Mouse (Mus musculus): ENCODE measurements around the gene Dmc1. TPM values are rescaled to one million over a fixed set of nuclear protein-coding genes. Genes with fewer than 3 reads are reported as not detected.

The Dmc1 gene
- 1.2 and 1.5 TPM in 2 replicates for polyA plus RNA-seq (2016; fragmentation: Nextera tagmentation; extraction: Ambion mirVana)

- Histone ChIP-seq H3K4me1 (replicated peaks) (peaks cover 12% of the 10 kb centered on the region), H3K27me3 (ENCODE audit: insufficient read depth, poor library complexity, severe bottlenecking) (peaks cover 30% of the 10 kb centered on the region), H3K36me3 (peaks cover 3% of the 10 kb centered on the region), H3K9me3 (0 out of 2 replicates have a peak, but pooled peaks cover 4% of the 10 kb centered on the region), H3K27ac (peak within 1 kb of the TSS; percentile 23; the same call in 1 of the 2 replicates), H3K4me3 (peak within 1 kb of the TSS; percentile 46)
- 10% methylated on average over 37 of the region's 37 CpGs for WGBS
- DNase-seq (ENCODE audit: low spot score): peak; percentile 56
Measured at GRCm38 (mm10) chr15:79604990-79605665, at the start of gene Dmc1. Dmc1 (minus strand) TSS chr15:79605109.

GRCm38 (mm10) chr15:79651481-79651880 is 46.6 kb upstream of the Dmc1 start:
- Histone ChIP-seq H3K27me3 (ENCODE audit: insufficient read depth, poor library complexity, severe bottlenecking) (no peaks in the 10 kb centered on the region), H3K36me3 (peaks cover 52% of the 10 kb centered on the region), H3K9me3 (0 out of 2 replicates have a peak, but pooled peaks cover 4% of the 10 kb centered on the region), H3K27ac (no peak overlapping the region), H3K4me1 (replicated peaks) (no peaks in the 10 kb centered on the region), H3K4me3 (no peak overlapping the region)
- DNase-seq (ENCODE audit: low spot score): no peak
- 73% methylated on average over 4 of the region's 4 CpGs for WGBS

- H3K4me3 ChIP-seq: no peak overlapping the region
- H3K4me1 ChIP-seq (replicated peaks): no peaks in the 10 kb centered on the region
- no peaks in the 10 kb centered on the region for H3K27me3 ChIP-seq (ENCODE audit: insufficient read depth, poor library complexity, severe bottlenecking)
- 0 out of 2 replicates have a peak, but pooled peaks cover 4% of the 10 kb centered on the region for H3K9me3 ChIP-seq
- peaks cover 54% of the 10 kb centered on the region for H3K36me3 ChIP-seq
- DNase-seq (ENCODE audit: low spot score): peak; percentile 49
- H3K27ac ChIP-seq: no peak overlapping the region
Measured at GRCm38 (mm10) chr15:79650569-79650968, 45.7 kb upstream of the Dmc1 start.

- no peak for DNase-seq (ENCODE audit: low spot score)
- Histone ChIP-seq H3K9me3 (0 out of 2 replicates have a peak, but pooled peaks cover 4% of the 10 kb centered on the region), H3K27ac (no peak overlapping the region), H3K4me3 (no peak overlapping the region), H3K4me1 (replicated peaks) (no peaks in the 10 kb centered on the region), H3K27me3 (ENCODE audit: insufficient read depth, poor library complexity, severe bottlenecking) (no peaks in the 10 kb centered on the region), H3K36me3 (peaks cover 61% of the 10 kb centered on the region)
- 87% methylated on average over 12 of the region's 12 CpGs for WGBS
Measured at GRCm38 (mm10) chr15:79648130-79648529, 43.2 kb upstream of the Dmc1 start.

GRCm38 (mm10) chr15:79645483-79645882 is 40.6 kb upstream of the Dmc1 start:
- no peak overlapping the region for H3K27ac ChIP-seq
- no peaks in the 10 kb centered on the region for H3K9me3 ChIP-seq
- 82% methylated on average over 2 of the region's 2 CpGs for WGBS
- H3K27me3 ChIP-seq (ENCODE audit: insufficient read depth, poor library complexity, severe bottlenecking): no peaks in the 10 kb centered on the region
- DNase-seq (ENCODE audit: low spot score): no peak
- no peaks in the 10 kb centered on the region for H3K4me1 ChIP-seq (replicated peaks)
- peaks cover 63% of the 10 kb centered on the region for H3K36me3 ChIP-seq
- no peak overlapping the region for H3K4me3 ChIP-seq

GRCm38 (mm10) chr15:79641135-79641817 is 36.4 kb upstream of the Dmc1 start:
- Histone ChIP-seq H3K9me3 (no peaks in the 10 kb centered on the region), H3K4me1 (replicated peaks) (no peaks in the 10 kb centered on the region), H3K27me3 (ENCODE audit: insufficient read depth, poor library complexity, severe bottlenecking) (no peaks in the 10 kb centered on the region), H3K4me3 (no peak overlapping the region), H3K27ac (no peak overlapping the region), H3K36me3 (peaks cover 60% of the 10 kb centered on the region)
- DNase-seq (ENCODE audit: low spot score): no peak
- WGBS: 79% methylated on average over 12 of the region's 12 CpGs

GRCm38 (mm10) chr15:79630471-79630870 is 25.6 kb upstream of the Dmc1 start:
- no peak overlapping the region for H3K27ac ChIP-seq
- H3K9me3 ChIP-seq: no peaks in the 10 kb centered on the region
- whole genome bisulfite sequencing: 82% methylated on average over 2 of the region's 2 CpGs
- H3K36me3 ChIP-seq: peaks cover 94% of the 10 kb centered on the region
- no peak for DNase-seq (ENCODE audit: low spot score)
- H3K27me3 ChIP-seq (ENCODE audit: insufficient read depth, poor library complexity, severe bottlenecking): no peaks in the 10 kb centered on the region
- H3K4me3 ChIP-seq: no peak overlapping the region
- H3K4me1 ChIP-seq (replicated peaks): no peaks in the 10 kb centered on the region

GRCm38 (mm10) chr15:79619770-79620414 is 15.0 kb upstream of the Dmc1 start:
- 85% methylated on average over 11 of the region's 11 CpGs for WGBS
- Histone ChIP-seq H3K9me3 (no peaks in the 10 kb centered on the region), H3K36me3 (peaks cover 91% of the 10 kb centered on the region), H3K27me3 (ENCODE audit: insufficient read depth, poor library complexity, severe bottlenecking) (no peaks in the 10 kb centered on the region), H3K4me1 (replicated peaks) (no peaks in the 10 kb centered on the region), H3K27ac (no peak overlapping the region), H3K4me3 (no peak overlapping the region)
- DNase-seq (ENCODE audit: low spot score): no peak

- Histone ChIP-seq H3K36me3 (peaks cover 88% of the 10 kb centered on the region), H3K4me3 (no peak overlapping the region), H3K27me3 (ENCODE audit: insufficient read depth, poor library complexity, severe bottlenecking) (no peaks in the 10 kb centered on the region), H3K27ac (no peak overlapping the region), H3K9me3 (no peaks in the 10 kb centered on the region), H3K4me1 (replicated peaks) (no peaks in the 10 kb centered on the region)
- DNase-seq (ENCODE audit: low spot score): no peak
- WGBS: 90% methylated on average over 7 of the region's 7 CpGs
Measured at GRCm38 (mm10) chr15:79618456-79618855, 13.5 kb upstream of the Dmc1 start.

GRCm38 (mm10) chr15:79617135-79617534 is 12.2 kb upstream of the Dmc1 start:
- Histone ChIP-seq H3K4me1 (replicated peaks) (no peaks in the 10 kb centered on the region), H3K4me3 (no peak overlapping the region), H3K27ac (no peak overlapping the region), H3K36me3 (peaks cover 87% of the 10 kb centered on the region), H3K9me3 (no peaks in the 10 kb centered on the region), H3K27me3 (ENCODE audit: insufficient read depth, poor library complexity, severe bottlenecking) (no peaks in the 10 kb centered on the region)
- DNase-seq (ENCODE audit: low spot score): no peak
- 84% methylated on average over 11 of the region's 11 CpGs for WGBS

GRCm38 (mm10) chr15:79616729-79617128 is 11.8 kb upstream of the Dmc1 start:
- Histone ChIP-seq H3K27ac (no peak overlapping the region), H3K4me3 (no peak overlapping the region), H3K36me3 (peaks cover 83% of the 10 kb centered on the region), H3K4me1 (replicated peaks) (no peaks in the 10 kb centered on the region), H3K9me3 (no peaks in the 10 kb centered on the region), H3K27me3 (ENCODE audit: insufficient read depth, poor library complexity, severe bottlenecking) (no peaks in the 10 kb centered on the region)
- WGBS: 85% methylated on average over 5 of the region's 5 CpGs
- DNase-seq (ENCODE audit: low spot score): no peak

GRCm38 (mm10) chr15:79615501-79615900 is 10.6 kb upstream of the Dmc1 start:
- Histone ChIP-seq H3K9me3 (0 out of 2 replicates have a peak, but pooled peaks cover 2% of the 10 kb centered on the region), H3K27me3 (ENCODE audit: insufficient read depth, poor library complexity, severe bottlenecking) (no peaks in the 10 kb centered on the region), H3K4me1 (replicated peaks) (no peaks in the 10 kb centered on the region), H3K27ac (no peak overlapping the region), H3K36me3 (peaks cover 83% of the 10 kb centered on the region), H3K4me3 (no peak overlapping the region)
- 87% methylated on average over 7 of the region's 7 CpGs for WGBS
- DNase-seq (ENCODE audit: low spot score): no peak

GRCm38 (mm10) chr15:79609226-79609625 is 4.3 kb upstream of the Dmc1 start:
- 0 out of 2 replicates have a peak, but pooled peaks cover 6% of the 10 kb centered on the region for H3K9me3 ChIP-seq
- peaks cover 20% of the 10 kb centered on the region for H3K27me3 ChIP-seq (ENCODE audit: insufficient read depth, poor library complexity, severe bottlenecking)
- WGBS: 97% methylated on average over 2 of the region's 2 CpGs
- no peak for DNase-seq (ENCODE audit: low spot score)
- peaks cover 11% of the 10 kb centered on the region for H3K4me1 ChIP-seq (replicated peaks)
- no peak overlapping the region for H3K4me3 ChIP-seq
- H3K36me3 ChIP-seq: peaks cover 33% of the 10 kb centered on the region
- no peak overlapping the region for H3K27ac ChIP-seq
